Mouse (Mus musculus) liver, postnatal 0 days (tissue): Measurements from ENCODE around the gene Mrpl16. TPM values are rescaled to one million over a fixed set of nuclear protein-coding genes. Genes with fewer than 3 reads are reported as not detected.

Source experiments
- ATAC-seq: fragments of 200-750 bp; cut with Nextera tagmentation; 2 replicates; pipeline ENCODE4 v1.8.0; 2017; ENCODE audit warnings: mild to moderate bottlenecking, moderate library complexity
- DNase-seq: peaks from one replicate; pipeline ENCODE4 v3.0.0-alpha.2; 2016
- H3K27ac ChIP-seq: fragments of 300-500 bp; sonication (generic); 2 replicates; pipeline ENCODE4 v1.5.1; 2014; ENCODE audit warnings: antibody characterized with exemption, moderate library complexity, mild to moderate bottlenecking, low read depth
- H3K27me3 ChIP-seq: fragments of 300-500 bp; sonication (generic); 2 replicates; pipeline ENCODE4 v1.6.1; 2014; ENCODE audit warnings: low read length, control low read depth, mixed read lengths; ENCODE audit not compliant: insufficient read depth
- H3K36me3 ChIP-seq: fragments of 300-500 bp; sonication (generic); replicated peaks from 2 replicates; pipeline ENCODE4 v1.6.1; 2014; ENCODE audit warnings: mild to moderate bottlenecking, control low read depth, low read length, moderate library complexity, mixed read lengths; ENCODE audit not compliant: insufficient read depth
- H3K4me1 ChIP-seq: fragments of 300-500 bp; sonication (generic); 2 replicates; pipeline ENCODE4 v1.6.1; 2014; ENCODE audit warnings: antibody characterized with exemption, mild to moderate bottlenecking, control low read depth; ENCODE audit not compliant: insufficient read depth
- H3K4me2 ChIP-seq: fragments of 300-500 bp; sonication (generic); 2 replicates; pipeline ENCODE4 v1.6.1; 2014; ENCODE audit warnings: low read depth, mild to moderate bottlenecking, low read length, moderate library complexity, mixed read lengths
- H3K4me3 ChIP-seq: fragments of 300-500 bp; sonication (generic); 2 replicates; pipeline ENCODE4 v1.5.1; 2014; ENCODE audit warnings: low read depth, low read length
- H3K9ac ChIP-seq: fragments of 300-500 bp; sonication (generic); replicated peaks from 2 replicates; pipeline ENCODE4 v1.6.1; 2014; ENCODE audit warnings: mild to moderate bottlenecking, moderate library complexity
- H3K9me3 ChIP-seq: fragments of 300-500 bp; sonication (generic); 2 replicates; pipeline ENCODE4 v1.6.1; 2016; ENCODE audit warnings: mild to moderate bottlenecking, control low read depth, low read length, mixed read lengths
- CTCF ChIP-seq: sonication (generic); IDR thresholded peaks from 2 replicates; pipeline ENCODE4 v1.5.1; 2016; ENCODE audit warnings: antibody characterized with exemption, low read depth
- EP300 ChIP-seq: IDR thresholded peaks from 2 replicates; pipeline ENCODE4 v1.6.1; 2016; ENCODE audit warnings: antibody characterized with exemption, low read depth, mild to moderate bottlenecking
- WGBS: fragments of 180-500 bp; shearing (Covaris S2); extraction: QIAGEN DNeasy Blood & Tissue Kit; methylation state at CpG from one replicate; pipeline ENCODE4 v1.1.7; 2014; ENCODE audit not compliant: insufficient replicate concordance; 5-methylcytosine and 5-hydroxymethylcytosine counted together
- polyA plus RNA-seq: library from polyadenylated mRNA; unstranded; fragments of >200 nt; fragmentation: Nextera tagmentation; extraction: Ambion mirVana; gene quantifications from 2 replicates; pipeline ENCODE4 v1.2.1, GENCODE M21; 2015

The Mrpl16 gene
- polyA plus RNA-seq, 1 experiment from 2014 or later, result 38.2 TPM

DNA sequence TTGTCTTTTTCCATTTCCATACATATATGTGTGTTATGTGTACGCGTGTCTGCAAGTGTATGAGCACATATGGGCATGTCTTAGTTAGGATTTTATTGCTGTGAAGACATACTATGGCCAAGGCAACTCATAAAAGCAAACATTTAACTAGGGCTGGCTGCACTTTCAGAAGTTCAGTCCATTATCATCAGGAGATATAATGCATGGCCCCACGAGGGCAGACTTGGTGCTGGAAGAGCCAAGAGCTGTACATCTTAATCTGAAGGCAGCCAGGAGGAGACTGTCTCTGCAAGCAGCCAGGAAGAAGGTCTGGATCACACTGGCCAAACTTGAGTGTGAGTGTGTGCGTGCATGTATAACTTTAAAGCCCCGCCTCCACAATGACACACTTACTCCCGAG lies 24.3 kb downstream of the Mrpl16 start:
- DNase-seq (no peak), ATAC-seq (no peak)
- H3K9me3 ChIP-seq, result no peaks in the 10 kb centered on the region
- H3K4me1 ChIP-seq, result no peaks in the 10 kb centered on the region
- no peak overlapping the region for H3K4me3 ChIP-seq
- WGBS, result 70% methylated on average over 6 of the region's 6 CpGs
- H3K9ac ChIP-seq, result no peak overlapping the region
- no peaks in the 10 kb centered on the region for H3K36me3 ChIP-seq
- H3K4me2 ChIP-seq, result no peak overlapping the region
- no peak for TF ChIP-seq CTCF
- TF ChIP-seq EP300, result no peak
- H3K27ac ChIP-seq, result no peak overlapping the region
- no peaks in the 10 kb centered on the region for H3K27me3 ChIP-seq

DNA sequence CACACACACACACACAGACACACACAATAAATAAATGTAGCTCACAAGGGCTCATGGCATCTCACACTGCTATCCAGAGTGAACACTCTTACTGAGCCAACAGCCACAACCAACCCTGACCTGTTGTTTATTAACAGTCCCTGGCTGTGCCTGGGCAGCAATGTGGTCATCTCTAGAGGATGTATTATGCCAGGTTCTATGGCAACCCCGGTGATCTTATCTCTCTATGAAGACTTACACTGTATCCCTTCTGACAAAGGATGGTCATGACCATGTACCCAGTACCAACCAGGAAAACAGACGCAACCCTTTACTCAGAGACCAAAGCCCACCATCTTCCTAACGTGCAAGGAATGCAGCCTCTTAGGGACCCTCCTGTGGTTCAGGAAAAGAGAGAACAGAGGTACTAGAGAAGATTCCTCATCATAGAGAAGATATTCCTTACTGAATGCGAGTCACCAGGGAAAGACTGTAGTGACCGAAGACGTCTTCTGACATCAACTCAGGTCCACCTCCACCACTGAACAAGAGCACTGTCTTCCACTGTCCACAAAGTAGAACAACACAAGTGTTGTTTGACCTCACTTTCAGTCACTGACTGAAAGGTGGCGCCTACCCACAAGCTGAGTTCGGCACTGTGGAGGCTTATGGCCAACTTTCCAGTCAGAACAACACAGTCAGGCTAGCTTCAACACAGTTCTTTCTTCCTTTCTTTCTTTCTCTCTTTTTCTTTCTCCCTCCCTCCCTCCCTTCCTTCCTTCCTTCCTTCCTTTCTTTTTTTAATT lies 30.5 kb downstream of the Mrpl16 start:
- peak; percentile 68 for ATAC-seq
- TF ChIP-seq EP300 (no peak), CTCF (peak; percentile 26; the same call in 1 of the 2 replicates)
- H3K4me1 ChIP-seq, result no peaks in the 10 kb centered on the region
- no peak for DNase-seq
- no peak overlapping the region for H3K4me3 ChIP-seq
- no peak overlapping the region for H3K9ac ChIP-seq
- no peaks in the 10 kb centered on the region for H3K27me3 ChIP-seq
- no peaks in the 10 kb centered on the region for H3K9me3 ChIP-seq
- H3K4me2 ChIP-seq, result no peak overlapping the region
- WGBS, result 61% methylated on average over 8 of the region's 8 CpGs
- no peak overlapping the region for H3K27ac ChIP-seq
- no peaks in the 10 kb centered on the region for H3K36me3 ChIP-seq

DNA sequence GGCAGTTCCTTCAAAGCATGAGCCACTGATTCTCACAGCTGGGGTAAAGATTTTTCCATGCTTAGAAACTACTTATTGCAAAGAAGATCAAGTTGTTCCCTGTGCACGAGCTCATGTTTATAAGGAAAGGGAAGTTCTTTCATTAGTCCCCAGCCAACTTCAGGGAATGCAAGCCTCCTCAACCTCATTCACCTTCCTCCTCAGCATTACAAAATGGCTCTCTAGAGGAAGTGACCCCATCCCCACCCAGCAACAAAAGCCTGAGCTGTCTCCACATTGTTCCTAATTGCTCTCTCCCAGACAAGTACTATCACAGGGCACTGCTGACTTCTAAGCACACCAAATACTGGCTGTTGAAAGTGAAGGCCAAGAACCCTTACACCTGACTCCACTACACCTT lies 34.2 kb downstream of the Mrpl16 start:
- H3K27ac ChIP-seq, result no peak overlapping the region
- ATAC-seq (no peak), DNase-seq (no peak)
- no peak overlapping the region for H3K4me3 ChIP-seq
- peaks cover 3% of the 10 kb centered on the region for H3K4me1 ChIP-seq
- H3K9ac ChIP-seq, result no peak overlapping the region
- no peaks in the 10 kb centered on the region for H3K27me3 ChIP-seq
- H3K4me2 ChIP-seq, result no peak overlapping the region
- 33% methylated on average over 1 of the region's 1 CpGs for WGBS
- no peaks in the 10 kb centered on the region for H3K36me3 ChIP-seq
- TF ChIP-seq CTCF, result no peak
- no peak for TF ChIP-seq EP300
- H3K9me3 ChIP-seq, result no peaks in the 10 kb centered on the region

DNA sequence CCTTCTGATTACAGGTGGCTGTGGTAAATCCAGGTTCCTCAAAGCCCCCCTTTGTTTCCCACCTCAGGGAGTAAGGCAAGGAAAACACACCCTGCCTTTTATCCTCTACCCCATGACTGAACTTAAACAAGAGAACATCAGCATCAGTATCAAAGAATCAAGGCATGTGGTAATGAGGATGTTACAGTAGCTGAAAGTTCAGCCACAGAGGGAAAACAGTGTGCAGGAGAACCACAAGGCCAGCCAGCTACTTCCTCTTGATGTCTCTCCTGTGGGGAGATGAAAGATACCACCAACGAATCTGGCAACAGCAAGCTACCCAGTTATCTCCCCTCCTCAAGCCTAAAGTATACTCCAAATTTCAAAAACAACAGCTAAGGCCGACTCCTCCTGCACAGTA lies 37.1 kb downstream of the Mrpl16 start:
- Histone ChIP-seq H3K36me3 (no peaks in the 10 kb centered on the region), H3K9ac (no peak overlapping the region), H3K4me1 (peaks cover 7% of the 10 kb centered on the region), H3K9me3 (no peaks in the 10 kb centered on the region), H3K4me2 (no peak overlapping the region), H3K27me3 (no peaks in the 10 kb centered on the region), H3K4me3 (no peak overlapping the region), H3K27ac (no peak overlapping the region)
- no peak for ATAC-seq
- no peak for DNase-seq
- TF ChIP-seq CTCF (no peak), EP300 (no peak)
- 27% methylated on average over 2 of the region's 2 CpGs for WGBS

DNA sequence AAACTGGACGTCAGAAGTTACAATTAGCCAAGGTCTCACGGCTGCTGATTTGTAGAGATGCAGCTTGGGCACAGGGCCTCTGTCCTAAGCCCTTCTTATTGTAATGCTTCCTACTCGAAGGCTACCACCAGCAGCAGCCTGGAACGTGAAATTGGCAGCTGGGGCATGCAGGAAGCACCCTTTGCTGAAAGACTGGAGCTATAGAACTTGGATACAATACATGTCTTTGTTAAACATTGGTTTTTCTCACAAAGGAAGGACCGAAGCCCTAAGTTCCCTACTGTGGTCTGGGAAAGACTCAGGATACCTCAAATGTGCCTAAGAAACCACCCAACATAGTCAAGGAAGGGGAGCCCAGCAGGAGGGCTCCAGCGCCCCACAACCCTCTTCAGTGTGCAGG lies 37.6 kb downstream of the Mrpl16 start:
- H3K27ac ChIP-seq, result no peak overlapping the region
- H3K4me1 ChIP-seq, result peaks cover 7% of the 10 kb centered on the region
- no peak overlapping the region for H3K4me2 ChIP-seq
- WGBS, result 42% methylated on average over 6 of the region's 6 CpGs
- TF ChIP-seq EP300 (no peak), CTCF (no peak)
- H3K4me3 ChIP-seq, result no peak overlapping the region
- no peaks in the 10 kb centered on the region for H3K9me3 ChIP-seq
- ATAC-seq (no peak), DNase-seq (no peak)
- H3K36me3 ChIP-seq, result no peaks in the 10 kb centered on the region
- no peaks in the 10 kb centered on the region for H3K27me3 ChIP-seq
- no peak overlapping the region for H3K9ac ChIP-seq

DNA sequence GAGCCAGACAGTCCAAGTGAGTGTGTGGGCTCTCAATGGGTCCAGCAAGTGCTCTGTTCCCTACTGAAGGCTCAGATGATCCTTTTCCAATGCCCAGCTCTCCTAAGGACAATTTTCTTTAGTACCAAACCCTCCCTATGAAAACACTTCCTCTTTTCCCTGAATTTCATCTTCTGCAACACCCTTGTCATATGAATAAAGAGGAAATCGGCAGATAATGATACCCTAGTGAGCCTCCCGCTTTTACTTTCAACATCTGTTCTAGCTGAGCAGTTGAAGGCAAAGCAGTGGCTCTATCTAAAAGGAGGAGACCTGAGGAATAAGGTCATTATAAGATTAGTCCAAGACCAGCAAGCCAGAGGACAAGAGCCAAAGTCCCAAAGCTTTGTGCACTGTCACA lies 38.3 kb downstream of the Mrpl16 start:
- H3K4me3 ChIP-seq, result no peak overlapping the region
- ATAC-seq, result no peak
- TF ChIP-seq EP300, result no peak
- no peak for TF ChIP-seq CTCF
- H3K27me3 ChIP-seq, result no peaks in the 10 kb centered on the region
- peaks cover 7% of the 10 kb centered on the region for H3K4me1 ChIP-seq
- no peak overlapping the region for H3K27ac ChIP-seq
- no peak overlapping the region for H3K9ac ChIP-seq
- DNase-seq, result no peak
- H3K4me2 ChIP-seq, result no peak overlapping the region
- H3K36me3 ChIP-seq, result no peaks in the 10 kb centered on the region
- 33% methylated on average over 2 of the region's 2 CpGs for WGBS
- no peaks in the 10 kb centered on the region for H3K9me3 ChIP-seq
